Mouse (Mus musculus) kidney, adult 2 months (tissue): ENCODE data around the gene Trappc10.

Source experiments
- CTCF ChIP-seq: fragments of 200-500 bp; conservative IDR thresholded peaks from 2 replicates; pipeline ENCODE4 v1.5.1; 2011; ENCODE audit warnings: low read depth, mild to moderate bottlenecking, control low read depth, low read length, moderate library complexity, mixed read lengths; ENCODE audit not compliant: insufficient read depth, insufficient read length
- POLR2A ChIP-seq: fragments of 200-500 bp; IDR thresholded peaks from one replicate; pipeline ENCODE4 v1.6.1; 2011; ENCODE audit warnings: low read depth, low read length, control low read depth

- TF ChIP-seq CTCF (no peak), POLR2A (no peak)
Measured at GRCm38 (mm10) chr10:78258142-78258675, 13.8 kb upstream of the Trappc10 start.
